Mouse (Mus musculus) forebrain, embryonic 16.5 days (tissue): ENCODE measurements around the gene Ppp3cb. TPM values are rescaled to one million over a fixed set of nuclear protein-coding genes. Genes with fewer than 3 reads are reported as not detected.

Source experiments
- ATAC-seq: fragments of 200-750 bp; cut with Nextera tagmentation; 2 replicates; pipeline ENCODE4 v1.8.0; 2017; ENCODE audit warnings: mild to moderate bottlenecking, moderate library complexity
- H3K27ac ChIP-seq: fragments of 300-500 bp; sonication (generic); 2 replicates; pipeline ENCODE4 v1.5.1; 2014; ENCODE audit warnings: low read length, control low read depth
- H3K27me3 ChIP-seq: fragments of 300-500 bp; sonication (generic); replicated peaks from 2 replicates; pipeline ENCODE4 v1.6.1; 2014; ENCODE audit warnings: low read length; ENCODE audit not compliant: control insufficient read depth, insufficient read depth
- H3K36me3 ChIP-seq: fragments of 300-500 bp; sonication (generic); 2 replicates; pipeline ENCODE4 v1.6.1; 2014; ENCODE audit not compliant: control insufficient read depth, insufficient read depth
- H3K4me1 ChIP-seq: fragments of 300-500 bp; sonication (generic); replicated peaks from 2 replicates; pipeline ENCODE4 v1.6.1; 2014; ENCODE audit warnings: low read length; ENCODE audit not compliant: control insufficient read depth, insufficient read depth
- H3K4me2 ChIP-seq: fragments of 300-500 bp; sonication (generic); 2 replicates; pipeline ENCODE4 v1.6.1; 2014; ENCODE audit warnings: mild to moderate bottlenecking, low read length, control low read depth
- H3K4me3 ChIP-seq: fragments of 300-500 bp; sonication (generic); replicated peaks from 2 replicates; pipeline ENCODE4 v1.5.1; 2014; ENCODE audit warnings: mild to moderate bottlenecking, low read length, control low read depth
- H3K9ac ChIP-seq: fragments of 300-500 bp; sonication (generic); replicated peaks from 2 replicates; pipeline ENCODE4 v1.6.1; 2014; ENCODE audit warnings: low read depth, low read length, control low read depth
- H3K9me3 ChIP-seq: fragments of 300-500 bp; sonication (generic); 2 replicates; pipeline ENCODE4 v1.6.1; 2016; ENCODE audit warnings: low read length; ENCODE audit not compliant: control insufficient read depth
- WGBS: fragments of 180-500 bp; shearing (Covaris S2); extraction: QIAGEN DNeasy Blood & Tissue Kit; methylation state at CpG from one replicate; pipeline ENCODE4 v1.1.7; 2014; 5-methylcytosine and 5-hydroxymethylcytosine counted together
- polyA plus RNA-seq: library from polyadenylated mRNA; unstranded; fragments of >200 nt; fragmentation: Nextera tagmentation; extraction: Ambion mirVana; gene quantifications from 2 replicates; pipeline ENCODE4 v1.2.1, GENCODE M21; 2015

The Ppp3cb gene
- polyA plus RNA-seq, 1 experiment from 2014 or later, result 94.7 TPM

GRCm38 (mm10) chr14:20486031-20486430 is 60.3 kb downstream of the Ppp3cb start:
- Histone ChIP-seq H3K4me2 (no peak overlapping the region), H3K27me3 (no peaks in the 10 kb centered on the region), H3K27ac (no peak overlapping the region), H3K36me3 (peaks cover 2% of the 10 kb centered on the region; the same call in 1 of the 2 replicates), H3K4me3 (no peak overlapping the region), H3K4me1 (no peaks in the 10 kb centered on the region), H3K9ac (no peak overlapping the region), H3K9me3 (no peaks in the 10 kb centered on the region)
- no peak for ATAC-seq
- WGBS, result 94% methylated on average over 5 of the region's 5 CpGs

- H3K36me3 ChIP-seq, result peaks cover 2% of the 10 kb centered on the region; the same call in 1 of the 2 replicates
- ATAC-seq, result no peak
- 89% methylated on average over 7 of the region's 7 CpGs for WGBS
- no peak overlapping the region for H3K4me3 ChIP-seq
- no peaks in the 10 kb centered on the region for H3K9me3 ChIP-seq
- no peak overlapping the region for H3K27ac ChIP-seq
- no peak overlapping the region for H3K4me2 ChIP-seq
- no peaks in the 10 kb centered on the region for H3K27me3 ChIP-seq
- peaks cover 9% of the 10 kb centered on the region for H3K4me1 ChIP-seq
- no peak overlapping the region for H3K9ac ChIP-seq
Measured at GRCm38 (mm10) chr14:20482051-20482751, 64.2 kb downstream of the Ppp3cb start.

DNA sequence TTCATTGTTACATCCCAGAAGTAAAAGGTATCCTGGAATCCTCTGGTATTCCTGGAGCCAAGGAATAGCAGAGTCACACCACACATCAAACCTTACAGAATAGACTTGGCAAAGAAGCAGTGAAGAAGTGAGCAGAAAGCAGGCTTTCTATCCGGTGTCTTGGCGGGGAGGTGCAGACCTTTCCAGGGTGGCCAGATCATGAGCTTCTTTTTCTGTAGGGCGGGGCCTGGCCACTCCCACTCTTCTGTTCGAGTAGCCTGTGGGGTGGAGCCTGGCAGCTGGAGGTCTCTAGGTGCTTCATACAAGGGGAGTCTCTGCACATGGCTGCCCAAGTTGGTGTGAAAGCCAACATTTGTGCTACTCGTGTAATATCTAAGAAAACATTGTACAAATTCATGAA is 65.2 kb downstream of the Ppp3cb start:
- H3K27ac ChIP-seq, result no peak overlapping the region
- H3K9ac ChIP-seq, result no peak overlapping the region
- 16% methylated on average over 5 of the region's 5 CpGs for WGBS
- H3K4me1 ChIP-seq, result peaks cover 9% of the 10 kb centered on the region
- no peak for ATAC-seq
- H3K27me3 ChIP-seq, result no peaks in the 10 kb centered on the region
- no peaks in the 10 kb centered on the region for H3K9me3 ChIP-seq
- peaks cover 2% of the 10 kb centered on the region; the same call in 1 of the 2 replicates for H3K36me3 ChIP-seq
- H3K4me3 ChIP-seq, result no peak overlapping the region
- H3K4me2 ChIP-seq, result no peak overlapping the region

DNA sequence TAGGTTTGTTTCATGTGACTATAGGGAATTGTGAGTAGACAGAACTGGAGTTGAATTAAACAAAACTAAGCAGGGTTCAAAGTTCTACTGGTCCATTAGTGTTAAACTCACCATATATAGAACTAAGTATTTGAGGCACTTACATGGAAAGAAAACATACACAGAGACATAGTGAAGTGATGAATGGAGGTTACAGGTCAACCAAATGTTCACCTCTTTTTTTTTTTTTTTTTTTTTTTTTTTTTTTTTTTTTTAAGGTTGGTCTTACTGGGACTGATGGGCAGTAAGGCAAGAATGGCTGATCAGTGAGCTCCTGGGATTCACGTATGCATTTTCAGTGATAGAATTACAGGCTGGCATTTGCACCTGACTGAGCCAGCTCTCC is 66.2 kb downstream of the Ppp3cb start:
- 58% methylated on average over 1 of the region's 1 CpGs for WGBS
- Histone ChIP-seq H3K9ac (peak overlapping the region; percentile 70), H3K9me3 (no peaks in the 10 kb centered on the region), H3K36me3 (no peaks in the 10 kb centered on the region), H3K27me3 (no peaks in the 10 kb centered on the region), H3K4me3 (peak overlapping the region; percentile 78), H3K27ac (no peak overlapping the region), H3K4me2 (peak overlapping the region; percentile 88), H3K4me1 (peaks cover 9% of the 10 kb centered on the region)
- ATAC-seq, result peak; percentile 37

DNA sequence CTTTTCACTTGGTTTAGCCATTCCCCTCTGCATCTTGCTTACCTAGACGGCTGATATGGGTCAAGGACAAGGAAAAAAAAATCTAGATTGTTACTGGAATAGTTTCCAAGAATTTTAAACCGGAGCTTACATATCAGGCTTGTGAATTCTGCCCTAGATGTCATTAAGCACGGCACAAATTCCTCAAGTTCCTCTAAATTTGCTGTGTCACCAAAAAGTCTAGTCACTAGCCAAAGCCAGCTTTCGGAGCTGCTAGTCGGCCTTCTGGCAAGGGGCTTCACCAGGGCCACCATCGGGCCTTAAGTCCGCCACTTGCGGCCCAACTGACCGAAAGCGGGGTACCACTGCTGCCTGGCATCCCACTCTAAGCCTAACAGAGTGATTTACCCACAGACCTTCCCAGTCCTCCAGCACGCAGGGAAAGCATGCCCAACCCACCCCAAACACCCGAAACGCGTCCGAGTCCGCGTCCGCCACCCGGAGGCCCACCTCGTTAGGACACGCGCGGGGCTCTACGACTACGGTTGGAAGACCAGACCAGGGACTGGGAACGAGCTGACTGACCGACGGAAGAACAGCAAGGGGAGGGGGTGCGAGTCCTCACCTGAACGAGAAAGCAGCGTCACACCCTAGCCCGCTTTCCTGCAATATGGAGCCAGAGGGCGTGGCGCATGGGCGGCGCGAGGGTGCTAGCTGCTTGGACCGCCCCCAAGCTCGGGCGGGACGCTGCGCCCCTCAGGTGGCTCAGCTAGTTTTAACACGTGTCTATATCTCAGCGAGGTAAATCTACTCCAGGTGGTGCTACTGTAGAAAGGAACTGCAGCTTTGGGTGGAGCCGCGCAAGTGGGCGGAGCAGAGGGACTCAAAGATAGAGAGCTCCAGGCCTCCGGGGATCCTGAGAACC is 66.8 kb downstream of the Ppp3cb start, which contains the start of gene Anxa7:
Anxa7 (minus strand) TSS at position 843 of the 904 bp plus-strand sequence.
- 2% methylated on average over 48 of the region's 48 CpGs for WGBS

GRCm38 (mm10) chr14:20478801-20479200 is 67.6 kb downstream of the Ppp3cb start:
- Histone ChIP-seq H3K36me3 (no peaks in the 10 kb centered on the region), H3K4me2 (peak overlapping the region; percentile 88), H3K27me3 (no peaks in the 10 kb centered on the region), H3K4me3 (peak overlapping the region; percentile 78), H3K9ac (no peak overlapping the region), H3K4me1 (peaks cover 9% of the 10 kb centered on the region), H3K27ac (no peak overlapping the region), H3K9me3 (no peaks in the 10 kb centered on the region)
- WGBS, result 33% methylated on average over 7 of the region's 7 CpGs
- ATAC-seq, result no peak

More for the DNA sequence above, 66.8 kb downstream of the Ppp3cb start, which contains the start of gene Anxa7:
- Histone ChIP-seq H3K4me2 (peak within 1 kb of the TSS; percentile 88), H3K27ac (no peak within 1 kb of the TSS), H3K36me3 (no peaks in the 10 kb centered on the region), H3K9me3 (no peaks in the 10 kb centered on the region), H3K4me1 (peaks cover 9% of the 10 kb centered on the region), H3K4me3 (peak within 1 kb of the TSS; percentile 78), H3K9ac (peak within 1 kb of the TSS; percentile 70), H3K27me3 (no peaks in the 10 kb centered on the region)
- peak; percentile 83 for ATAC-seq

- Histone ChIP-seq H3K9ac (no peak overlapping the region), H3K27me3 (no peaks in the 10 kb centered on the region), H3K9me3 (no peaks in the 10 kb centered on the region), H3K4me3 (no peak overlapping the region), H3K4me2 (no peak overlapping the region; the same call in 1 of the 2 replicates), H3K27ac (no peak overlapping the region), H3K36me3 (no peaks in the 10 kb centered on the region), H3K4me1 (peaks cover 9% of the 10 kb centered on the region)
- ATAC-seq, result no peak
- WGBS, result 58% methylated on average over 3 of the region's 3 CpGs
Measured at GRCm38 (mm10) chr14:20478385-20478784, 68.0 kb downstream of the Ppp3cb start.

GRCm38 (mm10) chr14:20477261-20478025 is 68.9 kb downstream of the Ppp3cb start:
- H3K9me3 ChIP-seq, result no peaks in the 10 kb centered on the region
- no peak for ATAC-seq
- H3K36me3 ChIP-seq, result no peaks in the 10 kb centered on the region
- 41% methylated on average over 4 of the region's 4 CpGs for WGBS
- H3K9ac ChIP-seq, result no peak overlapping the region
- H3K27ac ChIP-seq, result no peak overlapping the region
- no peaks in the 10 kb centered on the region for H3K27me3 ChIP-seq
- H3K4me2 ChIP-seq, result no peak overlapping the region
- no peak overlapping the region for H3K4me3 ChIP-seq
- peaks cover 9% of the 10 kb centered on the region for H3K4me1 ChIP-seq

DNA sequence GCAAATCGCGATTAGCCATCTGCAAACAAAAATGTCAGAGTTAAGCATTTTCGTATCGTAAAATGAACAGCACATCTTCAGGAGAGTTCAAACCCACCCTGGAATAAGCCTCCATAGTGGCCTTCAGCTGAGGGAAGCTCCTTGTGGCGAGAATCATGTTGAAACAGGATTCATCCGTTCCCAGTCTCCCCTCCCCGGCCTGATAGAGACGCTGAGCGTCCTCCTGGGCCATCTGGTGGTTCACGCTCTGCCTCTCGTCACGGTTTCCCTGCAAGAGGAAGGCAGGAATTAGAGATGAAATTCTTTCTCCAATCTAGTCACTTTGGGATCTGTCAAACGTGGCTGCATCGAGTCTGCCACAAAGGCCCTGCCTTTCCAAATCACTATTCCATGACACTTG is 86.2 kb downstream of the Ppp3cb start:
- Histone ChIP-seq H3K36me3 (no peaks in the 10 kb centered on the region), H3K9ac (no peak overlapping the region), H3K4me1 (no peaks in the 10 kb centered on the region), H3K4me3 (no peak overlapping the region), H3K27ac (no peak overlapping the region), H3K4me2 (no peak overlapping the region), H3K27me3 (no peaks in the 10 kb centered on the region), H3K9me3 (no peaks in the 10 kb centered on the region)
- WGBS, result 84% methylated on average over 14 of the region's 14 CpGs
- ATAC-seq, result no peak
